In genomic region chr5:107947548-107947947, GRCm38 (mm10) we compare ENCODE assay signal across 8 mouse cellular contexts. TPM values are rescaled to one million over a fixed set of nuclear protein-coding genes. Genes with fewer than 3 reads are reported as not detected.
DNase-seq lines count a peak whose midpoint lies in the region; ATAC-seq lines count a peak whose summit lies in the region.

No protein-coding gene starts in this region.

- ATAC-seq in CD4-positive, CD25-positive, alpha-beta regulatory T cell, adult 4 months, result no peak

- peak; percentile 56 for DNase-seq in gastrocnemius, postnatal 25 days
- DNase-seq in gastrocnemius, postnatal 10 days, result no peak
- DNase-seq in 3134 (ENCODE audit: extremely low read depth, insufficient read length, low spot score), result peak; percentile 68
- DNase-seq in brain, adult 2 months (ENCODE audit: low read depth, low spot score), result peak; percentile 89
- peak; percentile 38 for DNase-seq in heart, postnatal 4 days
- DNase-seq in T-cell, adult 2 months (ENCODE audit: low spot score), result no peak
- no peak for DNase-seq in thymus, postnatal 25 days

RNA-seq across cellular contexts. Expression of gene Fam69a, which starts 39.3 kb away (rescaled TPM):
- 10 to 100 TPM; 15.1 to 20.7 TPM for total RNA-seq in gastrocnemius, postnatal 25 days (2021)
- total RNA-seq in gastrocnemius, postnatal 10 days (2021), result 10 to 100 TPM; 51.1 to 65.5 TPM
- total RNA-seq in heart, postnatal 4 days (2021), result 10 to 100 TPM; 11.6 to 13.5 TPM
- polyA plus RNA-seq in CD4-positive, CD25-positive, alpha-beta regulatory T cell, adult 4 months (2017; shearing (Covaris generic)), result 10 to 100 TPM; 66.3 to 87.7 TPM

RNA-seq across cellular contexts. Expression of gene Rpl5, which starts 47.2 kb away (rescaled TPM):
- total RNA-seq in gastrocnemius, postnatal 25 days (2021), result 10 to 100 TPM; 29.8 to 35.7 TPM
- 10 to 100 TPM; 60.8 to 65.1 TPM for total RNA-seq in gastrocnemius, postnatal 10 days (2021)
- 10 to 100 TPM; 65.4 to 65.5 TPM for total RNA-seq in heart, postnatal 4 days (2021)
- 100 to 1,000 TPM in 1 of 2 experiments, 10 to 100 TPM in 1; 99.1 to 122 TPM for polyA plus RNA-seq in CD4-positive, CD25-positive, alpha-beta regulatory T cell, adult 4 months (2017; shearing (Covaris generic))

Comparison
In these comparisons a context has a peak if more than half of its experiments do, and no peak if none do; other contexts are left out.
1. DNase-seq: peak in gastrocnemius, postnatal 25 days (single experiment), 3134 (single experiment), brain, adult 2 months (single experiment) and heart, postnatal 4 days (single experiment); none in gastrocnemius, postnatal 10 days (single experiment), T-cell, adult 2 months (single experiment) and thymus, postnatal 25 days (single experiment).